Mouse (Mus musculus): ENCODE data around the gene Xpc.
A peak's percentile ranks its signal among the peaks of the same experiment; 100 is the strongest.

Gene Xpc

DNA sequence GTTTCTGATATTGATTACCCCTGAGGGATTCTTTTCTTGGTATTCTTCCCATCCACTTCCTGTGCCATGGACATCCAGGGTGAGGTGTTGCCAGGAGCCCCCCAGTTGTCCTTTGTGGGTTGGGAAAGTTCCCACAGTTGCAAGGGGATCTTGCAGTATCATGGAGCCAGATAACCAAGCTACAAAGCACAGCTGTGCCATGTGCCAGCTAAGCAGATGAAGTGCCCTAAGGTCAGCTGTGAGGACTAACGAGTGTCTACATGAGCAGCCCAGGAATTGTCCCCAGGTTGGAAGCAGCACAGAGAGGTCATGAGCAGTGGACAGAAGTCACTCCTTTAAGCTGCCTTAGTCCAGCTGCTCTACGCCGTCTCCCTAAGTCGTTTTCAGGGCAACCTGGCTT lies 9.9 kb upstream of the Xpc start:
- DNase-seq (ENCODE audit: low spot score in 2 of 2), result no peak

- DNase-seq (ENCODE audit: low spot score in 2 of 2), result no peak
These were observed 7.1 kb upstream of the Xpc start for GRCm38 (mm10) chr6:91522816-91523215.

GRCm38 (mm10) chr6:91518454-91519020 lies 2.8 kb upstream of the Xpc start:
- DNase-seq (ENCODE audit: low spot score in 2 of 2), result no peak

DNA sequence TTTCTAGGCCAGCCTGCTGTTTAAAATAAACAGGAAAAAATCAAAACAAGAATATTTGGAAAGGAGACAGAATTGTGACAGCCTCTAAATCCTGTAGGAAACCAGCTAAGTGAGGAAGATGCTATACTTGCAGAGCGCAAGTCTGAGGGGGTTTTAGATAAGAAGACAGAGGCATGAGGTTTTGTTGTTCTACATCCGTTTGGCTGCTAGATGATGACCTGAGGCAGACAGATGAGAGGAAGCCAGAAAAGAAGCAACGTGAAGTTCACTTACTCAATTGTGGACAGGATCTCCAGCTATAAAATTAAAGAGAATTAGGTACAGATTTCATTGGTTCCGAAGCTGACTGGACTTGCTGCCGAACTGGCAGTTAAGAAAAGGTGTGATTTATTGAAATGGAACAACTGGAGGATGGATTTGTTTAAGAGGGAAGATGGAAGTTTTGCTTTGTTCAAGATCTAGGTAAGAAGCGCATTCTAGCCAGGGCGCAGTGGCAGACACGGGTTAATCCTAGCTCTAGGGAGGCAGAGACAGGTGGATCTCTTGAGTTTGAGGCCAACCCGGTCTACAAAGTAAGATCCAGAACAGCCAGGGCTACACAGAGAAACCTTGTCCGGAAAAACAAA lies 838 bp downstream of the Xpc start:
- DNase-seq (ENCODE audit: low spot score in 2 of 2), result no peak

- no peak for DNase-seq (ENCODE audit: low spot score in 2 of 2)
These were observed 1.6 kb downstream of the Xpc start for GRCm38 (mm10) chr6:91514135-91514534.

GRCm38 (mm10) chr6:91510211-91510610 lies 5.5 kb downstream of the Xpc start:
- no peak for DNase-seq (ENCODE audit: low spot score in 2 of 2)

GRCm38 (mm10) chr6:91509326-91509725 lies 6.4 kb downstream of the Xpc start:
- DNase-seq (ENCODE audit: low spot score in 2 of 2), result peak in 1 of 2 experiments; percentile 41

DNA sequence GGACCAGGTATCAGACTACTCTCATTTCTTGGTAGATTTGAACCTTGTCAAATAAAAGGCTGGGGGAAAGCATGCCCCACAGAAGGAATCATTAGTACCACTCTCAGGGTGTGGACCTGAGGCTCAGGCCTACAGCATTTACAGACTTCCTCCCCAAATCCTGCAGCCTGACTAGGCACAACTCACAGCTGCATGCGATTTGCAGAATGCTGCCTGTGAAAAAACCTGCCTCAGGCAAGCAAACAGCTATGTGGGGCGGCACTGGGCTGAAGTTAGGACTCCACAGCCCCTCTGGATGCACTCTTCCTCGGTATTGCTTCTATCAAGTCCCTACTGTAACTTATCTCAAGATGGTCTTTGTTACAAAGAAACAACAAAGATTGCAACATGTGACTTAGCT lies 7.6 kb downstream of the Xpc start:
- DNase-seq (ENCODE audit: low spot score in 2 of 2), result no peak

DNA sequence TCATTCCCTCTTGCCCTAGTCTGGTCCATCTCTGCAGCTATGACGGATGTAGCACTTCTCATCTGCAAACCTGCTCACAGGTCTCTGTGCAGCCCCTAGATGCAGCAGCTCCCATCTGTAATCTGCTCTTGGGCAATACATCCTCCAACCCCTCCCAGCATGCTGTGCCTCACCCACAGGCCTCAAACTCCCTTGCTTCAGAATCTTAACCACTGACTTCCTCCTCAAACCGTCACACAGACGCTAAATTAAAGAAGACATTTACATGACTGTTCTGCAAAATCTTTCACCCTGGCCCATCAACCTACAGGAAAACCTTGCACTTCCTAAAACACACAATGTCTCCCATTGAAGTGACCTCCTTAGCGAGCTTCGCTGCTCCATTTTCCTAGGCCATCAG lies 9.7 kb downstream of the Xpc start:
- no peak for DNase-seq (ENCODE audit: low spot score in 2 of 2)

GRCm38 (mm10) chr6:91503302-91503701 lies 12.4 kb downstream of the Xpc start:
- no peak for DNase-seq (ENCODE audit: low spot score in 2 of 2)

DNA sequence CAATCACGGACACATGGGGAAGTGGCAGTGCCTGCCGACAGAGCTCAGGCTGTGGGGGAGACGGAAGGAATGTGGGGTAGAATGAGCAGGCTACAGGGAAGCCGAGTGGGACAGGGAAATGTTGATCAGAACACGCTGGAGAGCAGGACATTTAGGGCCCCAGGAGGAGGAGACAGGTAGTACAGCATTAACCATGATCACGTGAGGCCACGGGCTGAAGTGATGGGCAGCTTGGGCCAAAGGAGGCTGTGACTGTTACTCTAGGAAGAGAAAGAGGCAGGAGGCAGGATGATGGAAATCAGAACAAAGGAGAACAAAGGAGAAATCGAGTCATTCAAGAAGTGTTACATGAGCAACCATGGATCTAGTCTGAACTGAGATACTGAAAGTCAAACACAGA lies 21.2 kb downstream of the Xpc start:
- DNase-seq (ENCODE audit: low spot score in 2 of 2), result no peak

DNA sequence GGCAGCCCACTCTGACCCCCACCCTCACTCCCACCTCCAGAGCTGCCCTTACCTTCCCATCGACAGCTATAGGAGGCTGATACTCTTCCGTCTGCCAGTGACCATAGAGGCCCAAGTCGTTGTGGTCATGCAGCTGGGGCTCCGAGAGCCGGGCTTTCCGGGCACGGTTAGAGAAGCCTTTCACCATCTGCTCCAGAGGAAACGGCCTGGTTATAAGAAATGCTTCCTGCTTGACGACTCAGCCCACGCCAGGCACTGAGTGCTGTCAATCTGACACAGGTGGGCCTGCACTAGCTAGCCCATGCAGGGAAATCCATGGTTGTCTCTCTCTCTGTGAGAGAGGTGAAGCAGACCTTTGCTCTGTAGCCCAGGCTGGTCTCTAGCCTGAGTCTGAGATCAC lies 22.6 kb downstream of the Xpc start:
- no peak for DNase-seq (ENCODE audit: low spot score in 2 of 2)

- DNase-seq (ENCODE audit: low spot score in 2 of 2), result no peak
These were observed 24.7 kb downstream of the Xpc start for GRCm38 (mm10) chr6:91491004-91491403.

- DNase-seq (ENCODE audit: low spot score in 2 of 2), result peak in 1 of 2 experiments; percentile 25
These were observed 25.8 kb downstream of the Xpc start for GRCm38 (mm10) chr6:91489872-91490271.

DNA sequence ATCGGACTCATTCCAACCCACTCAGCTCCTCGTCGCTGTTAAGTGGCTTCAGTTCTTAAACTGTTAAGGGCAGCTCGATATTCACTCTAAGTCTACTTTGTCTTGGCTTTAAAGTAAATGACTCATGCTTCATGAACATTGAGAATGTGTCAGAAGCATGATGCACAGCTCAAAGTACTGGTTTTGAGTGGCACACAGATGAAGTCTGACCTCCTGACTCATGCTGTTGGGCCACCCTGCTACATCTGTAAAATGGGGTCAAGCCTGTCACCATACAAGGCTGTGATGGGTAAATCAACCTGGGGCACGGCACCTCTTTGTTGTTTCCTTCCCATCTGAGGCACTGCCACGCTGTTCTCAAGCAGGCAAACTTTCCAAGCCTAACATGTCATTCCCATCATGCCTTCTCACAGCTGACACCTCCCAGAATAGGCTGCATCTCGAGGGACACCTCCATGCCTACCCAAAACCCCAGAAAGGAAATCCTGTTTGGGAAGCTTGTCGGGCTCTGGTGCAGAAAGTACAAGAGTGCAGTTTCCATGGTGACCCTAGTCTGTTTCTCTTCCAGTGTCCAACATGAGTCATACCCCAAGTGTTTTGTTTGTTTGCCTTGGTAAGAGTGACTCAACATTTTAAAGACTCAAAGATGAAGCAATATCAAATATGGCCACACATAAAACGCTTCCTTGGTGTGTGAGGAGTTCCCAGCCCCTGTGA lies 27.0 kb downstream of the Xpc start:
- DNase-seq (ENCODE audit: low spot score in 2 of 2), result no peak

DNA sequence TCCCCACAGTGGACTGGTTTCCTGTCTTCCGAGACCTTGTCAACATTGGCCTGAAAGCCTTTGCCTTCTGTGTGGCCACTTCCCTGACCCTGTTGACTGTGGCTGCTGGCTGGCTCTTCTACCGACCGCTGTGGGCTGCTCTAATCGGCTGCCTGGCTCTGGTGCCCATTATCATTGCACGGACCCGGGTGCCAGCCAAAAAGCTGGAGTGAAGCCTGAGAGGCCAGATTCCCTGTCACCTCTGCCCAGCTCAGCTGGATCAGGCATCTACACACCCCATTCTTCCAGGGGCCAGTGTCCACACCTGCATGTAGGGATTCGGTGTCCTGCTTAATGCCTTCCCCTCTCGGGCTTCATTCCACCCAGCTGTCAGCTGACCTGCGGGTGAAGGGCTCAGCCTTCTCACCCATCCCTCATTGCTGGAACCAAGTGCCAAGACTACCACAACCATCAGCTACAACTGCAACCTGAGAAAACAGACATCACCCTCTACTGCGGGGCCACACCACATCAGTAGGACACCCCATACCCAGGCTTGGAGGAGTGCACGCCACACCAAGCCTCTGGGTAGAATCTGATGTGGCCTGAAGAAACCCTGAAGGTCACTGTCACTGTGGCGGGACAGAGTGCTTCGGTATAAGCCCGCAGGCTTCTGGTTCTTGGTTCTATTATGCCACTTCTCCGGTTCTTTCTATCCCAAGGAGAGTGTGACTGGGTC lies 28.8 kb downstream of the Xpc start:
- DNase-seq (ENCODE audit: low spot score in 2 of 2), result no peak

DNA sequence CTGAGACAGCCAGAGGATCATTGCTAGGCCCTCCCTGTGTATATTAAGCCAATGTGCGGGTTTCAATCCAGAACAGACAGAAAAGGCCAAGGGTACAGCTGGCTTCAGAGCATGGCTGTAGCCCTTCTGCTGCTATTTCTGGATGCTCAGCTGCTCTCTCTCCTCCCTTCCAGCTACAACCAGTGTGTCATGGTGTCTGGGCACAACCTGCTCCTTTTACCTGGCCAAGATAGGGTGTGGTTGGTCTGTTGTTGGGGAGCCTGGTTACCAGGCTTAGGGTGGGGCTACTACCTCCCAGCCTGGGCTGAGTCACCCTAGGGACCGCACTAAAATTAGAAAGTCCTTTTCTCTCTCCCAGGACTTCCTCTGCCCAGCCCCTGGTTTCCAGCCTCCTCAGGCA lies 32.3 kb downstream of the Xpc start:
- no peak for DNase-seq (ENCODE audit: low spot score in 2 of 2)

DNA sequence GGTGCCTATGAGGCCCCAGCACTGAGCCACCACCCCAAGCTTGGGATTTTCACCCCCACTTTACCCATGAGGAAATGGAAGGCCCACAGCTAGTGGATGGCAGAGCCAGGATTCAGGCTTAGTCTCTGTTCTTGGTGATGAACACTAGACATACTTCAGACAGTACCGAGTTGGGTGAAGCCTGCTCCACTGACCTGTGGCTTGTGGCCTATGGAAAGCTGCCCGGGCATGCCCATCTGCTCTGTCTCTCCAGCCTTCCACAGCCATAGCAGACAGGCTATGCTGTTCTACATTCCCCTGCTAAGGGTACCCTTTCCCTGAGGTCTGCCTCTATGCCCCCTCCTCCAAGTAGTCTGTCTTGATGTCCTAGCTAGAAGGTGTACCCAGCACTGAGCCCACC lies 39.1 kb downstream of the Xpc start:
- no peak for DNase-seq (ENCODE audit: low spot score in 2 of 2)

DNA sequence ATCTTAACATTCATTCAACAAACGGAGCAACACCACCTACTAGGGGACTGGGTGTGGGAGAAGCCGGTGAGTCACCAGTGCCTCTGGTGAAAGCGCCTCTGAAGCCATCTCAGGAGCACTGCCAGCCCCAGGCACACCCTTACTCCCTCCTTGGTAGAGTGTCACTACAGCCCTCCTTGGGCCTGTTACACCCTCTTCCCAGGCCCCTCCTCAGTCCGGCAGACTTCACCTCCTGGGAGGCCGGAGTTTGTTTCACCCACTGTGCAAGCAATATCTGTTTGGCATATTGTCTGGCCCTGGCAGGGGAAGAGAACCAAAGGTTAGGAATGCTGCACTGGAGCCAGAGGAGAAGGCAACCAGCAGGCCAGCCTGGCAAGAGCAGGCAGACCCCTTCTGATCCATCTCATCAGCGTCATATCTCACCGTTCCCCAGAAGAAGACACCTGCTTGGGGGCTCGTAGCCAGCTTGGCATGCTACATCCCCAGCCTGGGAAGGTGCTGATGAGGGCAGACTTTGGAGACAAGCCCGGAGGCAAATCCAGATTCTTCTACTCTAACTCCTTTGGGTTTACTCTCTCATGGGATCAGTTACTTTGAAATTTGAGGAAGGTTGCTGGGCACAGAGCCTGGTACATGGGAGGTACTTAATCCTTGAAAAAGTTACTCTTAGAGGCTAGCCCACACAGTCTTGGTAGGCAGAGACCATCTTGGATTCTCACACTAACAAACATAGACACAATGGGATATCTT lies 41.1 kb downstream of the Xpc start:
- no peak for DNase-seq (ENCODE audit: low spot score in 2 of 2)

DNA sequence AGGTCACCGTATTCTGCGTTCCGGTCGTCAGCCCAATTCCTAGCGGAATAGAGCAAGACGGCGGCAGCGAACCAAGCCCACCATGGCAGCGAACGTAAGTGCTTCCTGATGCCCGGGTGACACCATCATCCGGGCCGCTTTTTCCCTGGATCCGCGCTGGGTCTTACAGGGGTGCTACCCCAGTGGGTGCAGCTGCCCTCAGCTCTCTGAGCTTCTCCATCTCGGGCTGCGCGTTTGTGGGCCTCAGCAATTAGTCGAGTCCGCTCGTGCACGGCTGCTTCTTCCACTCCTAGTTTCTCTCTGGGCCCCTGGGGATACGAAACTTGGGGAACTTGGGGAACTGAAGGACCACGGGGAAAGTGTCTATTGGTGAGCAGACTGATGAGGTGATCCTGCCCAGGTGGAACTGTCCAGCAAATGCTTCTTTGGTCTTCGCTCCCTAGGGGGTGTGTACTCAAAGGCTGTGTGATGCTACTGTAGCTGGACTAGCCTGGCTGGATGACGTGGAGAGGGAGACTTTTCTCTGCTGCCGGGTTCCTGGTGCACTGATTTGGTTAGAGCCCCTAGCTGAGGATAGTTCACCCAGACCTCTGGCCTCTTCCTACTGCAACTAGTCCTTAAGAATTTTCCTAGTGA lies 41.8 kb downstream of the Xpc start:
- no peak for DNase-seq (ENCODE audit: low spot score in 2 of 2)

Data from frontal cortex, postnatal 10 days (tissue).